Mouse (Mus musculus): Measurements from ENCODE around the gene Lypd5.

Lypd5 gene

GRCm38 (mm10) chr7:24348896-24349295 lies at the start of gene Lypd5:
Lypd5 (plus strand) TSS chr7:24349196.
- no peak for DNase-seq (ENCODE audit: low spot score in 2 of 2)

DNA sequence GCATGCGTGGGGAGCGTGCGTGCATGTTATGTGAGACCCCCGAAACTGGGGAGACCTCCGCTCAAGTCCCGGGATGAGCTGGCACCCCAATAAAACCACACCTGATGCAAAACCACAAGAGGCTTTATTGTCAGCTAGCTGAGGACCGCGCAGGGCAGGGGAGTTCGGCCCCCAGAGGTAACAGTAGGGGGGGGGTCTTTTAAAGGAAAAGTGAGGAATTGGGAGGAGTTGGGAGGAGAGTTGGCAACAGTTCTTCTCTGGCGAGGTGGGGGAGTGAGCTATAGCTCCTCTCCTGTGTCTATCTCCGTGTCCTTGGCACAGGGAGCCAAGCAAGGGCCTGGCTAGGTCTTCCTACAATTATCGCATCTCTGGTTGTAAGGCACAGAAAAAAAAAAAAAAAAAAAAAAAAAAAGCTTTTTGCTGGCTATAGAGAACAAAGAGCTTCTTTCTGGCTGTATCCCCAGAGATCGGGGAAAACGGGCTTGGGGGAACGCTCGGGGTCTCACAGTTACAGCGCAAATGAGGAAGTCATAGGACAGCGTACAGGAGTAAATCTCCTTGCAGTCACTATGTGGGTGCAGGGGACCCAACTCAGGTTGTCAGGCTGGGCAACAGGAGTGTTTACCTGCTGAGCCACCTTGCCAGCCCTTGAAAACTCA lies 49.0 kb upstream of the Lypd5 start:
- DNase-seq (ENCODE audit: low spot score in 2 of 2), result no peak

DNA sequence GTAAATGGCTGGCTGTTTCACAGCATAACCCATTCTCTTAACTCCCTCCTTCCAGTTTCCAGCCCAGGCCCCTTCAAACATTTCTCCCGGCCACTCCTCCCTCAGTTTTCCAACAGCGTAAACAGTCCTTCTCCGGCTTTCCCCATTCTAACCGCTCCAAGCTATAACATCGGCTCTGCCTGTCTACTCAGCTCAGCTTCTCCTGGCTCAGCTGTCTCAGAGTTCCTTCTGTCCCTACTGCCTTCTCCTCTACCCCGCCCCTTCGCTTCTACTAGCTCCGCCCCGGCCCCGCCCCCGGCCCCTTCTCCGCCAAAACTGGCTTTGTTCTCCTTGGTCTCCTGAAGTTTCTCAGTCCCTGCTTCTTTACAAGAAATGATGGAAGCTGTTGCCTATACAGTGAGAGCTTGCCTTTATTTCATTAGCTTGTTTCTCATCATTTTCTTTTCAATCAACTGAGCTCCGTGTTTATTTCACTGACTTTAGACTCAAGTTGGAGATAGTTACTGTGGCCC lies 48.2 kb upstream of the Lypd5 start, which contains the start of gene Zfp61:
Gene Zfp61 (minus strand): TSS at position 462 of the 512 bp plus-strand sequence.
- no peak for DNase-seq (ENCODE audit: low spot score in 2 of 2)

DNA sequence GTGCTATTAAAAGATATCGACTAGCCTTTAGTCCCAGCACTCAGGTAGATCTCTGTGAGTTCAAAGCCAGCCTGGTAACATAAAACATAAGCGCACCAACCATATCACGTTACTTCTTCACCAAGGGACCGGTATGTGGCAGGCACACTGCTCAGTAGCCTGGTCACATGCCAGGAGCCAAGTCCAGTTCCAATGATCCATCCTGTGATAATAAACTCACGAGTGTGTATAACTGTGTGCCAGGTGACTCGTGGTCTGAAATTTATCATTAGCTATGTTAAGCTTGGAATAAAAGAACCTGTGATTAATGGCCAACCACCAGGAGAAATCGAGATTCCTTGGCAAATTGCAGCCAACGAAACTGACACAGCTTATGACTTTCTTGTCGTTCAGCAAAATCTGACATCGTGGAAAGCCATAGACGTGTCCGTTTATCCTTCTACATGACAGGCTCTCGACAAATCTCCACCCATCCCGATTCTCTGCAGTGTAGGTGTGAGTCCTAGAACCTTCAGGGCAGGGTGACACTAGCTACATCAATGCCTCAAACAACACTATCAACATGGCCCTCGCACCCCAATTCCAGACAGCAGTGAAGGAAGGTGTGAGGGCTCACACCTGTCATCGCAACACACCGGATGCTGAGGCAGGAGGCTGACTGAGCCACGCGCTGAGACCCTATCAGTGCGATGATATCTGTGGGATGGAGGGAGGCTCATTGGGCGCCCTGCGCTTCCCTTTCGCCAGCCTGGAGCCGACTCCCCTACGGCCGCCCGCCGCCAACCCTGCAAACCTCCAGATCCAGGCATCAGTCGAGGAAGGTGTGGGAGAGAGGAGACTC lies 33.0 kb upstream of the Lypd5 start:
- no peak for DNase-seq (ENCODE audit: low spot score in 2 of 2)

DNA sequence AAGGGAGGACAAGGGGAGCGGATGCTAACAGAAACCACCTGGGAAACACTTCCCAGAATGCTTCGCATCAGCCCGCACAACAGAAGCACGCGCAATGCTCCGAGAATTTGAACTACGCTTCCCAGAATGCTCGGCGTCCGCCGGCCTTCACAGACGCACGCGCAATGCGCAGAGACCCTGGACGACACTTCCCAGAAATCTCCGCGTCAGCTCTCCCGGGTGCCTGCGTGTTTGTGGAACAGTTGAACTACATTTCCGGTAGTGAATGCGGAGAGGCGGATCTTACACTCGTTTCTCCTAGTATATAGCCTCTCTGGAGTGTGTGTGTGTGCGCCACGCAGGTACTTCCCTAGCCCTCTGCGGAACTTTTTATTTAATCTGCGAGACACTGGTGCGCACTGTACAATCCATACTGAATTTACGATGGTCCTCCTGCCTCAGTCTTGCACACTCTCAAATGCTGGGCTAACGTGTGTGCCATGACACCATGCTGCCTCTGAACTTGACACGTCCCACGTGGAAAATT lies 32.4 kb upstream of the Lypd5 start, which contains the start of gene Zfp94:
Gene Zfp94 (minus strand): TSS at position 100 of the 526 bp plus-strand sequence.
- DNase-seq (ENCODE audit: low spot score in 2 of 2), result peak; percentile 90 to 95

DNA sequence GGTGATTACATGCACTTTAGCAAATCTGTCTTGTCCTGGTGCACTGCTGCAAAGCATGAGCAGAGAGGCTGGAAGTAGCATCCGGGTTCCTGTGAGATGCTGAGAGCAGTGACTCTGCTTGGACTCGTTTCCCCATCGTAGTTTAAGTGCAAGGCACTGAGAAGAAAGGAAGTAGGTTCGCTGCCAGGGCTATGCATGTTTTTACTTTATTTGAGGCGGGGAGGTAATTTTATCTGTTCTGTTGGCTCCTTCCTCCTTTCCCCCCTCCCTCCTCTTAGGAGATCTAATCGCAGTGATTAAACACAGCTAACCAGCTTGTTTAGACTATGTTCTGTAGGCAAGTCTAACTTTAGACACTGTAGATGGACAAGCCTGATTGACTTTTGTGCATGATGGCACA lies 30.1 kb upstream of the Lypd5 start:
- DNase-seq (ENCODE audit: low spot score in 2 of 2), result no peak

- no peak for DNase-seq (ENCODE audit: low spot score in 2 of 2)
Measured at GRCm38 (mm10) chr7:24322593-24322992, 26.4 kb upstream of the Lypd5 start.

GRCm38 (mm10) chr7:24325197-24325596 lies 23.8 kb upstream of the Lypd5 start:
- DNase-seq (ENCODE audit: low spot score in 2 of 2), result no peak

DNA sequence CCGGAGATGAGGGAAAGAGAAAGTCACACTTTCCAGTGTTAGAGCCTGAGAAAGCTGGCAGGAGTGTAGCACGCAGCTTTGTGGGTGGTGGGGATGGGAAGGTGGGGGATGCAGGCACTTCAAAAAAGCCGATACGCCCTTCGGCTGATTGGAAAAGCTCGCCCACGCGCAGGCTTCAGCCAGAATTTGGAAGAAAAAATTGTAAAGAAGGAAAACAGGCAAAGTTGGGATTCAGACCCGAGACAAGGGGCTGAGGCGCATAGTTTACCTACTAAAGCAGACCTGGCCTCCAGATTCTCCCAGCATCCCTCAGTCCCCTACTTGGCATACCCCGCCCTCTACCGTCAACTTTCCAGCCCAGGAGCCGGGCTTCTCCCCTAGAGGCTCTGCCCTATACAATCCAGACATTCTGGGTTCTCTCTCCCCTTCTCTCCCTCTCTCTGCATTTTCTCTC lies 23.3 kb upstream of the Lypd5 start:
- peak; percentile 38 to 41 for DNase-seq (ENCODE audit: low spot score in 2 of 2)

DNA sequence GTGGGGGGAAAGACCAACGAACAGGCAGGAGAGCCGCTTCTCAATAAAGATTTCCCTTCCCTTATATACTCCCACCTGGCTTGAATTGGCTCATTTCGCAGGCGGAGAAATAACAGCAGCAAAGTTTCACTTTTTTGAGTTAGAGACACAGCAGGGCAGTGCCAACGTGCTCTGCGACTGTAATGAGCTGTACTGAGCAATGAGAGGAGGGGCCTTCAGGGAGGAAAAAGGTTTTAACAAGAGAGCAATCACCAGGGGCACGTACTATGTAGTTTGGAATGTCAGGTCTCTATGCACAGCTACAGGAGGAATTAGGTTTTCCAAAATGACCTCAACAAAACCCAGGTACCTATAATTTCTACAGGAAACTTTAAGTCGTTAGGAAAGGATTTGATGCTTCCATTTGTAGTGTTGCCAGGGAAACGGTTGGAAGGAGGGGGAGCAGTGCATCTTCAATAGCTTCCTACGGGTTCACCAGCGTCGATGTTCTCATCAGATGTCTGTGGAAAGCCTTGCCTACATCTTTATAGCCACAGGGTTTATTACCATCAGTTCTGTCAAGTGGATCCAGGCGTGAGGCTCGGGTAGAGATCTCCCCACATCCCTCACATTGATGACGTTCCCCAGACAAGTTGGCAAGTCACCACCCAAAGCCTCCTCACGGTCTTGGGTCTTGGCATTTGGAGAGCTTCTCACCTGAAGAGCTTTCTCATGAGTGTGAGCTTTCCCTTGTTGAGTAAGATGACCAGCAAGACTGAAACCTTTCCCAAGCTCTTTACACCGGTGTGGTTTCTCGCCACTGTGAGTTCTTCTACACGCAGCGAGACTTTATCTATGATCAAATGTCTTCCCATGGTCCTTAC lies 22.5 kb upstream of the Lypd5 start:
- DNase-seq (ENCODE audit: low spot score in 2 of 2), result no peak

DNA sequence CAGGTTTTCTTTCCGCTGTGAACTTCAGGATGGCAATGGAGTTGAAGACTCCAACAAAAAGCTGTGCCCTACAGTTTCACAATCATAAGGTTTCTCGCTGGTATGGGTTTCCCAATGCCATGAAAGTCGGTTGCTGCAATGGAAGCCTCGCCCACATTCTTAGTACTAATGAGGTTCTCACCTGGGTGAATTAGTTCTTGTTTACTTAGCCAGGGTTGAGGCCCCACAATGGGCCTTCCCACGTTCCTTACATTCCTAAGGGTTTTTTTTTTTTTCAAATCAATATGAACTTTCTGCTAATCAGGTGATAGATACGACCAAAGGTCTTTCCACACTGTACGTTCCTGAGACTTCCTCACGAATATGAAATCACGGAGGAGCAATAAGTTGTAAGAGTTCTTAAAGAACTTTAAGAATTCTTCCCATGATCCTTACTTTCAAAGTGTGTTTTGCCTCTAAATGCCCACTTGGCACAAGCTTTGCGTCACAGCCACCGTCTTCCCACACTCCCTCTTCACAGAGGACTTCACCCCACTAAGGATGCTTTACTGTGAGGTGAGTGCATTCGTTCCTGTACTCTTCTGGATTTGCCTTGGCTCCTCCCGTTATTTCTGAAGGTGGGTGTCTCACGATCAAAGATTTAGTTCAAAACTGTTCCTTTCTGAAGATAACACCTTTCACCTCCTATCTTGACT lies 21.6 kb upstream of the Lypd5 start:
- no peak for DNase-seq (ENCODE audit: low spot score in 2 of 2)

DNA sequence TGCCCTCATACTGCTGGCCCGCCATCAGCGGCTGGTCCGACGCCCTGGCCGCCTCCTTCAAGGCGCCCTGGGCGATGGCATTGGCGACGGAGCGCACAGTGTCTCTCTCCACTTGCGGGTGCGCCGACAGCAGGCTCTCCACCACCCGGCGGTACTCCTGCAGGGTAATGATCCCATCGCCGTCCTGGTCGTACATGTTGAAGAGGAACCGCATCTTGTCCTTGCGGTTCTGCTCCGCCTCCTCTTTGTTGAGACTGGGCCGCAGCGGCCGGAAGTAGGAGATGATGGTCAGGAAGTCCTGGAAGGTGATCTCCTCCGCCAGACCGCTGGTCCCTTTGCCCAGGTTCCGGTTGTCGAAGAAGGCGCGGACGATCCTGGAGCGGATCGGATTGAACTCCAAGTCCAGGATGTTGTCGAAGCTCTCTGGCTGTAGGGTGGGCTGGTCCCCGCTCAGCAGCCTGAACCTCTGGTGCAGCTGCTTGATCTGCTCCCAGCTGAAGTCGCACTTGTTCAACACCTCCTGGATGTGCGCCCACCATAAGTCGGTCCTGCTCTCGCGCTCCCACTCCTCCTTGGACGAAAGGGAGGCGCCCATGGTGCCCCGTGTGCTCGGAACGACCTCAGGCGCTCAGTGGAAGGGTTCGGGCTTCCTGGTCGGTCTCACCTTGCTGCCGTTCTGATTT lies 15.6 kb upstream of the Lypd5 start, which contains the start of gene Tescl:
Gene Tescl (minus strand): TSS at position 633 of the 683 bp plus-strand sequence.
- no peak for DNase-seq (ENCODE audit: low spot score in 2 of 2)

DNA sequence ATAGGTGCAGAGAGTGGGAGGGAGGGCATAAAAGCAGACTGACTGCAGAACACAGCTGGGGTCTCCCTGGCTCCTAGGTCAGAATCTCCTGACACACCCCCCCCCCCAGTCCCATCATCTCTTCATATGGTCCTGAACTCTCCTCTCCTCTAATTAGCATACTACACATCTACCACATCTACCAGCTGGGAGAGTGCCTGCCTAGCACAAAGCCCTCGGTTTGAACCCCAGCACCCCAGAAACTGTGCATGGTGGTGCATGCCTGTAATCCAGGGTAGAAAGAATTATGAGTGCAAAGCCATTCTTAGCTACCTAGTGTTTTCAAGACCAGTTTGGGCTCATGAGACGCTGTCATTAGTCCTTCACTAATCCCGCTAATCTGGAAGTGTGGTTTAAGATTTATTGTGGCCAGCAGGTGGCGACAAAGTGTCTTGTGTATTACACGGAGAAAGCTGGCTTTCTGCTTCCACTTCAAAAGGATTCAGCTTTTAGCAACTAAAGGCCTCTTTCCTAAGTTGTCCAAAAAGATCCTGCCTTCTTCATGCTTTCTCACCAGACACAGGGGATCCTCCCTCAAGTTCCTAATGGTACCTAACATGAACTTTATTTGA lies 13.2 kb upstream of the Lypd5 start:
- DNase-seq (ENCODE audit: low spot score in 2 of 2), result peak in 1 of 2 experiments; percentile 71

- no peak for DNase-seq (ENCODE audit: low spot score in 2 of 2)
Measured at GRCm38 (mm10) chr7:24338241-24338640, 10.8 kb upstream of the Lypd5 start.

DNA sequence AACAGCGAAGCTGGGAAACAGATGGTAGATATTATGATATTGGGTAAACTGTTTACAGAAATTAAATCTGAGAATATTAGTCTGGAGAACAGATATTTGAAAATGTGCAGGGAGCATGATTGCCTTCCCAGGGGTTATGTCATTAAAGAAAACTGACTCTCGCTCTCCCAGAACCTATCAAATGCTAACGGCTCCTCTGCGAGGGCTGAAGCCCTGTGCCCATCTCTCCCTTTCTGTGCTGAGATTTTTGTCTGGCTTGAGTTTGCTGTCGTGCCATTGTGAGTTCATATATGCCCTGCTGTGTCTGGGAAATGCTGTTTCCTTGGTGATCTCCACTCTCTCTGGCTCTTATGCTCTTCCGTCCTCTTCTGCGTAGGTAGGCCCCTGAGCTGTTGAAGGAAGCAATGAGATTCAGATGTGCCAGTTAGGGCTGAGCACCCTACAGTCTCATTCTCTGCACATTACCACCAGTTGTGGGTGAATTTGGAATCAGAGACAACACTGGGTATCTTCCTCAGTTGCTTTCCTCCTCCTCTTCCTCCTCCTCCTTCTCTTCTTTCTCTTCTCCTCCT lies 5.2 kb upstream of the Lypd5 start:
- DNase-seq (ENCODE audit: low spot score in 2 of 2), result no peak

DNA sequence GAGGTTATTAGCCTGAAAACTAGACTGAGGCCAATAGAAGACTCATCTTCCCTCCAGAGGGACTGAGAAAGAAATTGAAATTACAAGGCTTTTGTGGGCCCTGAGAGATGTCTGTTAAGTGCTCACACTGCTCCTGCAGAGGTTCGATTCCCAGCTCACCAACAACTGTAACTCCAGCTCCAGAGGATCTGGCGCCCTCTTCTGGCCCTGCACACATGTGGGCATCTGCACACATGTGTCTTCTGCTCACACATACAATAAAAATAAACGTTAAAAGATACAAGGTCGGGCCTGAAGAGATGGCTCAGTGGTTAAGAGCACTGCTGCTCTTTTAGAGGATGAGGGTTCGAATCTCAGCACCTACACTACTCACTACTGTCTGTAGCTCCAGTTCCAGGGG lies 2.6 kb upstream of the Lypd5 start:
- no peak for DNase-seq (ENCODE audit: low spot score in 2 of 2)

DNA sequence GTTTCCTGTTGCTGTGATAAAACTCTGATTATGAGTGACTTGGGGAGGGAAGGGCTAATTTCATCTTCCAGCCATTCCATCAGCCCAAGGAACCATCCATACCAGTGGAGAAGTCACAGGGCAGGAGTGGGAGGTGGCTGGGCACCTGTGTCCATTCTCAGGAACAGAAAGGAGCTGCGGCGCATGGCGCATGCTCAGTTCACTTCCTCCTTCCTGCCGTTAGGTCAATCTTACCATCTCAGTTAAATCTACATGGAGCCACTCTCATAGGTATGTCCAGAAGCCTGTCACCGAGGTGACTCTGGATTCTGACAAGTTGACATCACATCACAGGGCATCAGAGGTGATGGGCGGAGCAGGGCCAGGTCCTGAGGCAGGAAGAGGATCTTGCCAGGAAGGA lies 6.7 kb downstream of the Lypd5 start:
- DNase-seq (ENCODE audit: low spot score in 2 of 2), result no peak

GRCm38 (mm10) chr7:24356081-24356480 lies 7.1 kb downstream of the Lypd5 start:
- DNase-seq (ENCODE audit: low spot score in 2 of 2), result no peak

GRCm38 (mm10) chr7:24357899-24358298 lies 8.9 kb downstream of the Lypd5 start:
- no peak for DNase-seq (ENCODE audit: low spot score in 2 of 2)

Data from frontal cortex, postnatal 10 days (tissue).